22 mouse cellular contexts compared by ENCODE assay signal in genomic region chr13:101501061-101501460, GRCm38 (mm10).
"Had no signal": no experiment of that assay in that cellular context is flagged by ENCODE, and none has a peak within 500 bp of the region (broad histone marks: within the 10 kb centered on the region; RNA-seq: fewer than 3 reads in every experiment).

No protein-coding gene starts in this region.

- H3K4me3 ChIP-seq: midbrain, embryonic 10.5 days; midbrain, embryonic 12.5 days; myocyte; neural tube, embryonic 13.5 days; neural tube, embryonic 15.5 days; stomach, embryonic 15.5 days had no signal

- DNase-seq: lung, adult 18-20 months; lung, embryonic 14.5 days; lung, postnatal 10 days; lung, postnatal 36 days; midbrain, embryonic 14.5 days; retina, postnatal 1 day; right cerebral cortex, adult 18-20 months; right cerebral cortex, postnatal 25 days; right cerebral cortex, postnatal 4 days; spleen, adult 18-20 months; thymus, adult 2 months; thymus, postnatal 25 days; thymus, postnatal 4 days had no signal

- ATAC-seq: midbrain, embryonic 16.5 days had no signal

- H3K9ac ChIP-seq: lung, embryonic 14.5 days; midbrain, embryonic 12.5 days; neural tube, embryonic 13.5 days; neural tube, embryonic 15.5 days; stomach, embryonic 15.5 days had no signal

- H3K27me3 ChIP-seq: midbrain, embryonic 12.5 days; neural tube, embryonic 13.5 days; neural tube, embryonic 15.5 days; stomach, embryonic 15.5 days had no signal

- H3K9me3 ChIP-seq: midbrain, embryonic 10.5 days; midbrain, embryonic 12.5 days; neural tube, embryonic 15.5 days; stomach, embryonic 15.5 days had no signal

- H3K36me3 ChIP-seq: midbrain, embryonic 10.5 days; midbrain, embryonic 12.5 days; neural tube, embryonic 13.5 days; neural tube, embryonic 15.5 days; stomach, embryonic 15.5 days had no signal

- H3K4me1 ChIP-seq: midbrain, embryonic 10.5 days; midbrain, embryonic 12.5 days; neural tube, embryonic 13.5 days; neural tube, embryonic 15.5 days; stomach, embryonic 15.5 days had no signal

- H3K27ac ChIP-seq: macrophage; midbrain, embryonic 10.5 days; midbrain, embryonic 12.5 days; neural tube, embryonic 13.5 days; stomach, embryonic 15.5 days; stomach, postnatal 0 days had no signal
